Mouse (Mus musculus) heart, adult 8-10 months (tissue): ENCODE results near the gene P4htm. TPM values are rescaled to one million over a fixed set of nuclear protein-coding genes. Genes with fewer than 3 reads are reported as not detected.

Experiments used
- DNase-seq: peaks from one replicate; pipeline ENCODE4 v3.0.0; 2022; ENCODE audit warnings: low spot score
- microRNA-seq: library from miRNA; unstranded; fragments of <30 nt; microRNA quantifications from one replicate; pipeline ENCODE4 v1.2.0, GENCODE M21; 2022
- total RNA-seq, 4 experiments: library from RNA; stranded (reverse); gene quantifications; 2 replicates each; pipeline ENCODE4 v1.2.4; 2022

P4htm gene
- total RNA-seq, 4 experiments from 2014 or later = 13.0 to 23.5 (median 14.6) TPM

- no peak for DNase-seq
These were observed 50.6 kb downstream of the P4htm start for GRCm38 (mm10) chr9:108546875-108547274.

GRCm38 (mm10) chr9:108545986-108546385 is 51.5 kb downstream of the P4htm start:
- no peak for DNase-seq

GRCm38 (mm10) chr9:108540846-108541245 is 56.6 kb downstream of the P4htm start:
- no peak for DNase-seq

- no peak for DNase-seq
These were observed 66.0 kb downstream of the P4htm start for GRCm38 (mm10) chr9:108531496-108531895.

- no peak for DNase-seq
These were observed 66.5 kb downstream of the P4htm start for GRCm38 (mm10) chr9:108530954-108531353.

Small RNAs within 50 kb of the gene (microRNA-seq; reads per million reads assigned to microRNA genes)
- gene Gm24083 = not detected
- gene Mir191 = not detected
- 794 reads per million, percentile 79 among the genes with 10 or more reads in this experiment for gene Mir425

Other genes with a start within 250 kb of the P4htm start
- gene Usp4, start 249.8 kb downstream of the P4htm start, total RNA-seq = 10 to 100 TPM; 77.0 to 83.3 (median 79.8) TPM
- 1 to 10 TPM in 2 of 4 experiments, under 1 TPM in 2; 0.73 to 1.5 (median 1.1) TPM for gene 1700102P08Rik, start 204.9 kb downstream of the P4htm start, total RNA-seq
- not detected for gene Ccdc36, start 169.2 kb downstream of the P4htm start, total RNA-seq
- not detected for gene BC048562, start 161.2 kb downstream of the P4htm start, total RNA-seq
- gene Ccdc71, start 137.1 kb downstream of the P4htm start, total RNA-seq = 10 to 100 TPM; 21.3 to 28.3 (median 26.7) TPM
- gene Klhdc8b, start 136.1 kb downstream of the P4htm start, total RNA-seq = 1 to 10 TPM; 3.9 to 6.7 (median 5.8) TPM
- 100 to 1,000 TPM; 342 to 366 (median 351) TPM for gene Lamb2, start 117.9 kb downstream of the P4htm start, total RNA-seq
- 100 to 1,000 TPM in 3 of 4 experiments, 10 to 100 TPM in 1; 92.9 to 109 (median 102) TPM for gene Usp19, start 107.1 kb downstream of the P4htm start, total RNA-seq
- 10 to 100 TPM; 76.7 to 84.2 (median 80.1) TPM for gene Qars, start 90.0 kb downstream of the P4htm start, total RNA-seq
- gene Qrich1, start 80.9 kb downstream of the P4htm start, total RNA-seq = 10 to 100 TPM; 55.6 to 70.2 (median 61.7) TPM
- 10 to 100 TPM; 44.3 to 53.5 (median 47.9) TPM for gene Impdh2, start 37.4 kb downstream of the P4htm start, total RNA-seq
- gene Ndufaf3, start 30.2 kb downstream of the P4htm start, total RNA-seq = 10 to 100 TPM; 78.5 to 86.3 (median 81.1) TPM
- gene Dalrd3, start 27.8 kb downstream of the P4htm start, total RNA-seq = 10 to 100 TPM; 16.9 to 26.8 (median 24.1) TPM
- 10 to 100 TPM; 12.9 to 18.1 (median 17.0) TPM for gene Wdr6, start 18.9 kb downstream of the P4htm start, total RNA-seq
- 10 to 100 TPM; 41.7 to 50.7 (median 49.6) TPM for gene Arih2, start 51.7 kb upstream of the P4htm start, total RNA-seq
- 100 to 1,000 TPM; 189 to 257 (median 218) TPM for gene Slc25a20, start 64.4 kb upstream of the P4htm start, total RNA-seq
- 10 to 100 TPM; 80.5 to 91.0 (median 88.1) TPM for gene Prkar2a, start 91.6 kb upstream of the P4htm start, total RNA-seq
- 10 to 100 TPM; 13.7 to 24.9 (median 21.2) TPM for gene Ip6k2, start 186.1 kb upstream of the P4htm start, total RNA-seq
- gene Nckipsd, start 210.7 kb upstream of the P4htm start, total RNA-seq = 1 to 10 TPM; 7.4 to 9.2 (median 8.0) TPM
- under 1 TPM in 3 of 4 experiments, not detected in 1; 0.03 to 0.32 (median 0.28) TPM for gene Celsr3, start 228.7 kb upstream of the P4htm start, total RNA-seq